Mouse (Mus musculus) lung, postnatal 0 days (tissue): ENCODE measurements around the gene Sart3.

Source experiments
- CTCF ChIP-seq: IDR thresholded peaks from 2 replicates; pipeline ENCODE4 v1.5.1; 2016; ENCODE audit warnings: antibody characterized with exemption, mild to moderate bottlenecking
- EP300 ChIP-seq: IDR thresholded peaks from 2 replicates; pipeline ENCODE4 v1.6.1; 2016; ENCODE audit warnings: antibody characterized with exemption, mild to moderate bottlenecking, control low read depth

DNA sequence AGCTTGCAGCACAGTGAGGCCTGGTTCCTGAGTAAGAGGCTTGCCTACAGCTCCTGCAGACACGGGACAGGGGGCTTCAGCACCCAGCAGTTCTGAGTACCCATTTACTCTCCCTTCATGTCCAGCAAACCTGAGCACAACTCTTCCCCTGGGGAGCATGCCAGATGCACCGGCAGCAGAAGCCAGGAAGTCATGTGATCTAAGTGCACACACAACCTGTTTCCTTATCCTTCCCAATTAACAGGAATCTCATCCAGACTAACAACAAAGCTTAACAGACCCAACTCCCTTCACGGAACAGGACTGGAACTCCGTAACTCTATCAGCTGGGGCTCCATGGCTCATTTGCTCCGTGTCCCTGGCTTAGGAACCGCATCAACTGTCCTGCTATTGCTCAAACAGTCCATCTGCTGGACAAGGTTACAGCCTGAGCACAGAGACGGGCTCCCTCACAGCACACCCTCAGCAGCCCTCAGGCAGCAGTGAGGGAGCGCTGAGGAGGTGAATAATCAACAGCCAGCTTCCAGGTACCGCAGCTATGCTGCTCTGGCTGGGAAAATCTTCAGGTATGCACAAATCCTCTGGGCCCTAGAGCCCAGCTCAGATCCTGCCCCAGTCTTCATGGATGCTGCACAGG is 20.7 kb downstream of the Sart3 start:
- TF ChIP-seq CTCF = no peak
- no peak for TF ChIP-seq EP300
